Mouse (Mus musculus) forebrain, embryonic 16.5 days (tissue): ENCODE measurements around the gene Kap. TPM values are rescaled to one million over a fixed set of nuclear protein-coding genes. Genes with fewer than 3 reads are reported as not detected.
"Not testable (repeated sequence)": the region's sequence is repeated elsewhere in the genome, so short reads cannot be mapped to it uniquely, and the experiment has no call there.

Experiments used
- ATAC-seq: fragments of 200-750 bp; cut with Nextera tagmentation; 2 replicates; pipeline ENCODE4 v1.8.0; 2017; ENCODE audit warnings: mild to moderate bottlenecking, moderate library complexity
- H3K27ac ChIP-seq: fragments of 300-500 bp; sonication (generic); 2 replicates; pipeline ENCODE4 v1.5.1; 2014; ENCODE audit warnings: low read length, control low read depth
- H3K27me3 ChIP-seq: fragments of 300-500 bp; sonication (generic); replicated peaks from 2 replicates; pipeline ENCODE4 v1.6.1; 2014; ENCODE audit warnings: low read length; ENCODE audit not compliant: control insufficient read depth, insufficient read depth
- H3K36me3 ChIP-seq: fragments of 300-500 bp; sonication (generic); 2 replicates; pipeline ENCODE4 v1.6.1; 2014; ENCODE audit not compliant: control insufficient read depth, insufficient read depth
- H3K4me1 ChIP-seq: fragments of 300-500 bp; sonication (generic); replicated peaks from 2 replicates; pipeline ENCODE4 v1.6.1; 2014; ENCODE audit warnings: low read length; ENCODE audit not compliant: control insufficient read depth, insufficient read depth
- H3K4me2 ChIP-seq: fragments of 300-500 bp; sonication (generic); 2 replicates; pipeline ENCODE4 v1.6.1; 2014; ENCODE audit warnings: mild to moderate bottlenecking, low read length, control low read depth
- H3K4me3 ChIP-seq: fragments of 300-500 bp; sonication (generic); replicated peaks from 2 replicates; pipeline ENCODE4 v1.5.1; 2014; ENCODE audit warnings: mild to moderate bottlenecking, low read length, control low read depth
- H3K9ac ChIP-seq: fragments of 300-500 bp; sonication (generic); replicated peaks from 2 replicates; pipeline ENCODE4 v1.6.1; 2014; ENCODE audit warnings: low read depth, low read length, control low read depth
- H3K9me3 ChIP-seq: fragments of 300-500 bp; sonication (generic); 2 replicates; pipeline ENCODE4 v1.6.1; 2016; ENCODE audit warnings: low read length; ENCODE audit not compliant: control insufficient read depth
- WGBS: fragments of 180-500 bp; shearing (Covaris S2); extraction: QIAGEN DNeasy Blood & Tissue Kit; methylation state at CpG from one replicate; pipeline ENCODE4 v1.1.7; 2014; 5-methylcytosine and 5-hydroxymethylcytosine counted together
- polyA plus RNA-seq: library from polyadenylated mRNA; unstranded; fragments of >200 nt; fragmentation: Nextera tagmentation; extraction: Ambion mirVana; gene quantifications from 2 replicates; pipeline ENCODE4 v1.2.1, GENCODE M21; 2015

The Kap gene
- polyA plus RNA-seq, 1 experiment from 2014 or later, result not detected

DNA sequence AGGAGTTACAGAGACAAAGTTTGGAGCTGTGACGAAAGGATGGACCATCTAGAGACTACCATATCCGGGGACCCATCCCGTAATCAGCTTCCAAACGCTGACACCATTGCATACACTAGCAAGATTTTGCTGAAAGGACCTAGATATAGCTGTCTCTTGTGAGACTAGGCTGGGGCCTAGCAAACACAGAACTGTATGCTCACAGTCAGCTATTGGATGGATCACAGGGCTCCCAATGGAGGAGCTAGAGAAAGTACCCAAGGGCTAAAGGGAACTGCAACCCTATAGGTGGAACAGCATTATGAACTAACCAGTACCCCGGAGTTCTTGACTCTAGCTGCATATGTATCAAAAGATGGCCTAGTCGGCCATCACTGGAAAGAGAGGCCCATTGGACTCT is 4.7 kb downstream of the Kap start:
- not testable (repeated sequence) for H3K4me3 ChIP-seq, H3K27ac ChIP-seq, H3K9me3 ChIP-seq, H3K9ac ChIP-seq, H3K27me3 ChIP-seq, H3K4me1 ChIP-seq, H3K36me3 ChIP-seq, ATAC-seq, H3K4me2 ChIP-seq
- WGBS, result 86% methylated on average over 5 of the region's 6 CpGs

DNA sequence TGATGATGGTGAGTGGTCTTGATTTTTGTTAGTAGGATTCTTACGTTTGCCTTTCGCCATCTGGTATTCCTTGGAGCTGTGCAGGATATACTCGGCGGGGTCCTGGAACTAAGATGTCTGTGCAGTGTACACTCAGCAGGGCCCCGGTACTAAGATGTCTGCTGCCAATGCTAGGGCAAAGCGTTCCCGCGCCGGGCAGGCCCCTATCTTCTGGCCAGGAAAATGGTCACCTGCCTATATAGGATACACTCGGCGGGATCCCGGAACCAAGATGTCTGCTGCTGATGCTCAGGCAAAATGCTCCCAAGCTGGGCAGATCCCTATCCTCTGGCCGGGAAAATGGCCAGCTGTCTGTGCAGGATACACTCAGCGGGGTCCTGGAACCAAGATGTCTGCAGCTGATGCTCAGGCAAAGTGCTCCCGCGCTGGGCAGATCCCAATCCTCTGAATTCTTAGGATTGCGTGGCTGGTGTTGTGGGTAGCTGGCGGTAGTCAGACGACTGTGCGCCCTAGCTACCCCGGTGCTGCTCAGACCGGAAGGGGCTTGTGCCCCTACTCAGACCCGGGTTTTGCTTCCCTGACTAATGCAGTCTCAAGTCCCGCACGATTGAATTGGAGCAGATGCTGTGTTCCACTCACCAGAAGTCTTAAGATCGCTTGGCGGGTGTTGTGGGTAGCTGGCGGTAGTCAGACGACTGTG is 15.1 kb downstream of the Kap start:
- H3K27ac ChIP-seq, H3K36me3 ChIP-seq, H3K4me3 ChIP-seq, H3K9ac ChIP-seq, H3K4me2 ChIP-seq, H3K4me1 ChIP-seq, H3K9me3 ChIP-seq, H3K27me3 ChIP-seq, ATAC-seq: not testable (repeated sequence)
- WGBS, result 89% methylated on average over 29 of the region's 29 CpGs

DNA sequence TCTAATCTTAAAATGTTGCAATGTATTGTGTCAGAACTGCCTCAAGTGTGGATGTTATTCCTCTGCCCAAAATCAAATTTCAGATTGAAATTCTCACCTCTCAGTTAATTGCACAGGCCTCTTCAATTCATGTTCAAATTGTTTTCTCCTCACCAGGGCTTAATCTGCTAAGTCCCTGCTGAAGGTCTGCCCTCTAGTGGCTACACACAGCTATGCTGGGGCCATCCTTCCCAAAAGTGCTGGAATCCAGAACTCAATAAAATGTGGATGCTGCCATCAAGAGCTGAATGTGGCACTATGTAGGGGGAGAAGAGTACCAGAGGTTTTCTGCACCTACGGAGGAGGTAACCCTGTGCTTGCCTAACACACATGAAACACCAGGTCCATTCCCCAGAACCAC is 41.2 kb downstream of the Kap start:
- 57% methylated on average over 1 of the region's 1 CpGs for WGBS
- Histone ChIP-seq H3K4me1 (no peaks in the 10 kb centered on the region), H3K4me2 (no peak overlapping the region), H3K36me3 (no peaks in the 10 kb centered on the region), H3K9me3 (no peaks in the 10 kb centered on the region), H3K4me3 (no peak overlapping the region), H3K9ac (no peak overlapping the region), H3K27me3 (no peaks in the 10 kb centered on the region), H3K27ac (no peak overlapping the region)
- no peak for ATAC-seq

Other genes with a start within 250 kb of the Kap start
- 5.2 and 5.8 TPM in 2 replicates for gene Etv6, start 181.9 kb upstream of the Kap start, polyA plus RNA-seq